Mouse (Mus musculus) stomach, postnatal 0 days (tissue): Measurements from ENCODE around the gene Olfr1361. TPM values are rescaled to one million over a fixed set of nuclear protein-coding genes. Genes with fewer than 3 reads are reported as not detected.

ENCODE experiments used
- ATAC-seq: fragments of 200-750 bp; cut with Nextera tagmentation; 2 replicates; pipeline ENCODE4 v1.8.0; 2017; ENCODE audit not compliant: low FRiP score, low TSS enrichment
- DNase-seq: peaks from one replicate; pipeline ENCODE4 v3.0.0-alpha.2; 2016; ENCODE audit warnings: low spot score
- H3K27ac ChIP-seq: fragments of 300-500 bp; sonication (generic); replicated peaks from 2 replicates; pipeline ENCODE4 v1.5.1; 2014; ENCODE audit warnings: mild to moderate bottlenecking, control low read depth
- H3K27me3 ChIP-seq: fragments of 300-500 bp; sonication (generic); 2 replicates; pipeline ENCODE4 v1.6.1; 2014; ENCODE audit warnings: low read length; ENCODE audit not compliant: control insufficient read depth, insufficient read depth
- H3K36me3 ChIP-seq: fragments of 300-500 bp; sonication (generic); 2 replicates; pipeline ENCODE4 v1.6.1; 2014; ENCODE audit warnings: low read length, mixed read lengths; ENCODE audit not compliant: control insufficient read depth, insufficient read depth
- H3K4me1 ChIP-seq: fragments of 300-500 bp; sonication (generic); replicated peaks from 2 replicates; pipeline ENCODE4 v1.6.1; 2014; ENCODE audit warnings: antibody characterized with exemption; ENCODE audit not compliant: control insufficient read depth, insufficient read depth
- H3K4me2 ChIP-seq: fragments of 300-500 bp; sonication (generic); replicated peaks from 2 replicates; pipeline ENCODE4 v1.6.1; 2014; ENCODE audit warnings: low read depth, mild to moderate bottlenecking, control low read depth, moderate library complexity
- H3K4me3 ChIP-seq: fragments of 300-500 bp; sonication (generic); 2 replicates; pipeline ENCODE4 v1.5.1; 2014; ENCODE audit warnings: low read depth, low read length, control low read depth
- H3K9ac ChIP-seq: fragments of 300-500 bp; sonication (generic); 2 replicates; pipeline ENCODE4 v1.6.1; 2014; ENCODE audit warnings: mild to moderate bottlenecking, low read length, control low read depth, mixed read lengths
- H3K9me3 ChIP-seq: fragments of 300-500 bp; sonication (generic); 2 replicates; pipeline ENCODE4 v1.6.1; 2016; ENCODE audit warnings: low read length; ENCODE audit not compliant: control insufficient read depth
- CTCF ChIP-seq: IDR thresholded peaks from 2 replicates; pipeline ENCODE4 v1.5.1; 2016; ENCODE audit warnings: antibody characterized with exemption, low read depth, mild to moderate bottlenecking, moderate library complexity
- EP300 ChIP-seq: optimal IDR thresholded peaks from 2 replicates; pipeline ENCODE3; 2016; ENCODE audit warnings: antibody characterized with exemption
- WGBS: fragments of 180-500 bp; shearing (Covaris S2); extraction: QIAGEN DNeasy Blood & Tissue Kit; methylation state at CpG from one replicate; pipeline ENCODE4 v1.1.7; 2014; 5-methylcytosine and 5-hydroxymethylcytosine counted together
- polyA plus RNA-seq: library from polyadenylated mRNA; unstranded; fragments of >200 nt; fragmentation: Nextera tagmentation; extraction: Ambion mirVana; gene quantifications from 2 replicates; pipeline ENCODE4 v1.2.1, GENCODE M21; 2015

Gene Olfr1361
- polyA plus RNA-seq, 1 experiment from 2014 or later = not detected

GRCm38 (mm10) chr13:21677305-21677704 lies 14.1 kb upstream of the Olfr1361 start, which contains the start of gene Olfr1360:
Gene Olfr1360 (minus strand): TSS chr13:21677405.
- no peaks in the 10 kb centered on the region for H3K9me3 ChIP-seq
- no peak within 1 kb of the TSS for H3K4me3 ChIP-seq
- DNase-seq (no peak), ATAC-seq (no peak)
- H3K36me3 ChIP-seq = no peaks in the 10 kb centered on the region
- no peak within 1 kb of the TSS for H3K27ac ChIP-seq
- 80% methylated on average over 2 of the region's 2 CpGs for WGBS
- H3K4me1 ChIP-seq = no peaks in the 10 kb centered on the region
- no peak for TF ChIP-seq EP300
- TF ChIP-seq CTCF = no peak
- no peak within 1 kb of the TSS for H3K9ac ChIP-seq
- H3K4me2 ChIP-seq = no peak within 1 kb of the TSS
- H3K27me3 ChIP-seq = no peaks in the 10 kb centered on the region

- Histone ChIP-seq H3K9ac (no peak within 1 kb of the TSS), H3K4me2 (no peak within 1 kb of the TSS), H3K4me1 (no peaks in the 10 kb centered on the region), H3K27me3 (no peaks in the 10 kb centered on the region), H3K27ac (no peak within 1 kb of the TSS), H3K9me3 (no peaks in the 10 kb centered on the region), H3K4me3 (no peak within 1 kb of the TSS), H3K36me3 (no peaks in the 10 kb centered on the region)
- TF ChIP-seq EP300 (no peak), CTCF (no peak)
- DNase-seq (no peak), ATAC-seq (no peak)
- WGBS = 85% methylated on average over 2 of the region's 2 CpGs
These were observed 20.8 kb downstream of the Olfr1361 start, which contains the start of gene Olfr11 for GRCm38 (mm10) chr13:21642418-21642817. Gene Olfr11 (minus strand): TSS chr13:21642518.

GRCm38 (mm10) chr13:21613922-21614321 lies 49.3 kb downstream of the Olfr1361 start, which contains the start of gene Olfr1362:
Gene Olfr1362 (minus strand): TSS chr13:21614022.
- H3K9me3 ChIP-seq = no peaks in the 10 kb centered on the region
- H3K4me3 ChIP-seq = no peak within 1 kb of the TSS
- no peaks in the 10 kb centered on the region for H3K36me3 ChIP-seq
- DNase-seq (no peak), ATAC-seq (no peak)
- H3K4me1 ChIP-seq = no peaks in the 10 kb centered on the region
- H3K27me3 ChIP-seq = no peaks in the 10 kb centered on the region
- TF ChIP-seq CTCF (no peak), EP300 (no peak)
- no peak within 1 kb of the TSS for H3K9ac ChIP-seq
- H3K27ac ChIP-seq = no peak within 1 kb of the TSS
- H3K4me2 ChIP-seq = no peak within 1 kb of the TSS

Other genes with a start within 250 kb of the Olfr1361 start
- 0.75 and 0.90 TPM in 2 replicates for gene Pgbd1, start 222.3 kb downstream of the Olfr1361 start, polyA plus RNA-seq
- gene Zscan26, start 209.7 kb downstream of the Olfr1361 start, polyA plus RNA-seq = 16.5 and 17.3 TPM in 2 replicates
- gene Nkapl, start 194.9 kb downstream of the Olfr1361 start, polyA plus RNA-seq = 2.4 and 2.7 TPM in 2 replicates
- 1.7 and 2.4 TPM in 2 replicates for gene Zkscan4, start 184.5 kb downstream of the Olfr1361 start, polyA plus RNA-seq
- gene Gm10065, start 183.9 kb downstream of the Olfr1361 start, polyA plus RNA-seq = not detected in 2 replicates
- 0.28 and 0.33 TPM in 2 replicates for gene AK157302, start 168.2 kb downstream of the Olfr1361 start, polyA plus RNA-seq
- 12.3 and 12.9 TPM in 2 replicates for gene Gm11273, start 162.0 kb downstream of the Olfr1361 start, polyA plus RNA-seq
- gene Zkscan8, start 132.3 kb downstream of the Olfr1361 start, polyA plus RNA-seq = 1.6 and 2.4 TPM in 2 replicates
- 0.07 TPM in 2 replicates for gene Olfr1366, start 120.6 kb downstream of the Olfr1361 start, polyA plus RNA-seq
- 0.04 TPM in 1 of 2 replicates, not detected in the other for gene Olfr1535, start 103.5 kb downstream of the Olfr1361 start, polyA plus RNA-seq
- gene Olfr1364, start 81.6 kb downstream of the Olfr1361 start, polyA plus RNA-seq = not detected in 2 replicates
- not detected in 2 replicates for gene Olfr1362, start 49.4 kb downstream of the Olfr1361 start, polyA plus RNA-seq
- gene Olfr11, start 20.9 kb downstream of the Olfr1361 start, polyA plus RNA-seq = not detected in 2 replicates
- gene Olfr1360, start 14.0 kb upstream of the Olfr1361 start, polyA plus RNA-seq = not detected in 2 replicates
- not detected in 2 replicates for gene Olfr1359, start 34.7 kb upstream of the Olfr1361 start, polyA plus RNA-seq
- gene Hist1h2bl, start 52.8 kb upstream of the Olfr1361 start, polyA plus RNA-seq = 0.85 and 1.5 TPM in 2 replicates
- gene Hist1h2ai, start 53.0 kb upstream of the Olfr1361 start, polyA plus RNA-seq = 8.8 and 14.4 TPM in 2 replicates
- 1.1 and 4.1 TPM in 2 replicates for gene Hist1h3h, start 54.3 kb upstream of the Olfr1361 start, polyA plus RNA-seq
- 0.56 and 1.0 TPM in 2 replicates for gene Hist1h2bm, start 58.7 kb upstream of the Olfr1361 start, polyA plus RNA-seq
- gene Hist1h4j, start 71.7 kb upstream of the Olfr1361 start, polyA plus RNA-seq = 0.18 and 0.92 TPM in 2 replicates
- gene Hist1h4k, start 87.1 kb upstream of the Olfr1361 start, polyA plus RNA-seq = 0.81 and 1.1 TPM in 2 replicates
- gene Hist1h2ak, start 90.4 kb upstream of the Olfr1361 start, polyA plus RNA-seq = 7.3 and 19.3 TPM in 2 replicates
- 0.73 and 2.2 TPM in 2 replicates for gene Hist1h2bn, start 90.7 kb upstream of the Olfr1361 start, polyA plus RNA-seq
- 4.3 and 10.5 TPM in 2 replicates for gene Hist1h1b, start 117.2 kb upstream of the Olfr1361 start, polyA plus RNA-seq
- gene Hist1h3i, start 120.0 kb upstream of the Olfr1361 start, polyA plus RNA-seq = 31.2 and 44.3 TPM in 2 replicates
- 1.4 and 1.6 TPM in 2 replicates for gene Hist1h2an, start 123.8 kb upstream of the Olfr1361 start, polyA plus RNA-seq
- gene Hist1h2bp, start 124.1 kb upstream of the Olfr1361 start, polyA plus RNA-seq = 0.54 and 2.0 TPM in 2 replicates
- 7.7 and 9.9 TPM in 2 replicates for gene Hist1h2bq, start 146.8 kb upstream of the Olfr1361 start, polyA plus RNA-seq
- 0.95 and 1.1 TPM in 2 replicates for gene Hist1h2ao, start 147.1 kb upstream of the Olfr1361 start, polyA plus RNA-seq
- 1.1 TPM in 1 of 2 replicates, not detected in the other for gene Hist1h4m, start 148.4 kb upstream of the Olfr1361 start, polyA plus RNA-seq
- gene Hist1h4n, start 168.8 kb upstream of the Olfr1361 start, polyA plus RNA-seq = 4.0 and 4.6 TPM in 2 replicates
- gene Hist1h2ap, start 170.1 kb upstream of the Olfr1361 start, polyA plus RNA-seq = 1,237 and 1,874 TPM in 2 replicates
- 8.1 and 10.0 TPM in 2 replicates for gene Hist1h2br, start 170.4 kb upstream of the Olfr1361 start, polyA plus RNA-seq